In genomic region chr4:57202132-57202531, GRCm38 (mm10) we compare ENCODE assay signal across 14 mouse cellular contexts. TPM values are rescaled to one million over a fixed set of nuclear protein-coding genes. Genes with fewer than 3 reads are reported as not detected.
A peak's percentile ranks its signal among the peaks of the same experiment; 100 is the strongest.
DNase-seq lines count a peak whose midpoint lies in the region; ATAC-seq and TF ChIP-seq lines count a peak whose summit lies in the region.
"Had no signal": no experiment of that assay in that cellular context is flagged by ENCODE, and none has a peak within 500 bp of the region (broad histone marks: within the 10 kb centered on the region; RNA-seq: fewer than 3 reads in every experiment).

No protein-coding gene starts in this region.

- TF ChIP-seq CTCF in kidney, adult 2 months (conservative IDR thresholded peaks at IDR 0.05; ENCODE audit: insufficient read depth, insufficient read length, low read depth, low read length): no peak
- no peak for TF ChIP-seq CTCF in stomach, postnatal 0 days (IDR thresholded peaks at IDR 0.05; ENCODE audit: low read depth)

- TF ChIP-seq POLR2A in kidney, adult 2 months (IDR thresholded peaks at IDR 0.05; ENCODE audit: low read depth, low read length): no peak

- H3K27me3 ChIP-seq in kidney, embryonic 16.5 days (ENCODE audit: insufficient read depth, low read length): no peaks in the 10 kb centered on the region
- no peaks in the 10 kb centered on the region for H3K27me3 ChIP-seq in kidney, adult 2 months (replicated peaks; ENCODE audit: control insufficient read depth, insufficient read depth, low read length)
- no peaks in the 10 kb centered on the region for H3K27me3 ChIP-seq in limb, embryonic 10.5 days (ENCODE audit: low read depth, poor library complexity, severe bottlenecking)
- H3K27me3 ChIP-seq in stomach, postnatal 0 days (ENCODE audit: control insufficient read depth, insufficient read depth, low read length): no peaks in the 10 kb centered on the region
- no peaks in the 10 kb centered on the region for H3K27me3 ChIP-seq in forebrain, embryonic 12.5 days
- H3K27me3 ChIP-seq: limb, embryonic 12.5 days had no signal

- no peak for TF ChIP-seq EP300 in stomach, postnatal 0 days (optimal IDR thresholded peaks at IDR 0.05)

- H3K4me3 ChIP-seq in kidney, embryonic 16.5 days (ENCODE audit: low read length): no peak overlapping the region
- no peak overlapping the region for H3K4me3 ChIP-seq in kidney, adult 2 months (ENCODE audit: insufficient read depth, low read depth, low read length)
- no peak overlapping the region for H3K4me3 ChIP-seq in limb, embryonic 10.5 days
- no peak overlapping the region for H3K4me3 ChIP-seq in stomach, postnatal 0 days (ENCODE audit: low read depth, low read length)
- H3K4me3 ChIP-seq in forebrain, embryonic 12.5 days (replicated peaks): no peak overlapping the region
- H3K4me3 ChIP-seq: limb, embryonic 12.5 days; midbrain, embryonic 10.5 days; myocyte had no signal

- H3K27ac ChIP-seq in kidney, embryonic 16.5 days (ENCODE audit: low read length): no peak overlapping the region
- H3K27ac ChIP-seq in kidney, adult 2 months (ENCODE audit: insufficient read depth, low read depth, low read length): no peak overlapping the region
- no peak overlapping the region for H3K27ac ChIP-seq in limb, embryonic 10.5 days
- peak overlapping the region; percentile 67 for H3K27ac ChIP-seq in stomach, postnatal 0 days (replicated peaks)
- no peak overlapping the region for H3K27ac ChIP-seq in forebrain, embryonic 12.5 days
- H3K27ac ChIP-seq: limb, embryonic 12.5 days had no signal

- H3K4me2 ChIP-seq in kidney, embryonic 16.5 days (replicated peaks; ENCODE audit: low read depth, low read length): no peak overlapping the region
- H3K4me2 ChIP-seq in stomach, postnatal 0 days (replicated peaks; ENCODE audit: low read depth): no peak overlapping the region
- no peak overlapping the region for H3K4me2 ChIP-seq in forebrain, embryonic 12.5 days
- H3K4me2 ChIP-seq: limb, embryonic 12.5 days had no signal

- H3K36me3 ChIP-seq in kidney, embryonic 16.5 days (ENCODE audit: insufficient read depth, low read length): peaks cover 32% of the 10 kb centered on the region
- H3K36me3 ChIP-seq in kidney, adult 2 months (ENCODE audit: control insufficient read depth, insufficient read depth, low read length): peaks cover 2% of the 10 kb centered on the region; the same call in 1 of the 2 replicates
- H3K36me3 ChIP-seq in limb, embryonic 10.5 days: no peaks in the 10 kb centered on the region
- no peaks in the 10 kb centered on the region for H3K36me3 ChIP-seq in stomach, postnatal 0 days (ENCODE audit: control insufficient read depth, insufficient read depth, low read length)
- H3K36me3 ChIP-seq in forebrain, embryonic 12.5 days (replicated peaks): no peaks in the 10 kb centered on the region
- H3K36me3 ChIP-seq: limb, embryonic 12.5 days; midbrain, embryonic 10.5 days had no signal

- H3K9ac ChIP-seq in kidney, embryonic 16.5 days (replicated peaks; ENCODE audit: low read length): no peak overlapping the region
- no peak overlapping the region for H3K9ac ChIP-seq in stomach, postnatal 0 days (ENCODE audit: low read length)
- H3K9ac ChIP-seq in forebrain, embryonic 12.5 days: no peak overlapping the region
- H3K9ac ChIP-seq: limb, embryonic 12.5 days had no signal

- no peaks in the 10 kb centered on the region; the same call in 1 of the 2 replicates for H3K9me3 ChIP-seq in kidney, embryonic 16.5 days (ENCODE audit: low read length)
- H3K9me3 ChIP-seq in limb, embryonic 10.5 days (replicated peaks): no peaks in the 10 kb centered on the region
- no peaks in the 10 kb centered on the region for H3K9me3 ChIP-seq in stomach, postnatal 0 days (ENCODE audit: control insufficient read depth, low read length)
- H3K9me3 ChIP-seq in forebrain, embryonic 12.5 days: no peaks in the 10 kb centered on the region

- ATAC-seq in kidney, embryonic 16.5 days (ENCODE audit: low FRiP score, low TSS enrichment): peak; percentile 65
- ATAC-seq in stomach, postnatal 0 days (ENCODE audit: low FRiP score, low TSS enrichment): peak; percentile 45
- ATAC-seq in forebrain, embryonic 12.5 days (ENCODE audit: low FRiP score): no peak

- H3K4me1 ChIP-seq in kidney, embryonic 16.5 days (ENCODE audit: insufficient read depth, low read length): peaks cover 10% of the 10 kb centered on the region; the same call in 1 of the 2 replicates
- H3K4me1 ChIP-seq in kidney, adult 2 months (ENCODE audit: control insufficient read depth, insufficient read depth, low read length): no peaks in the 10 kb centered on the region
- H3K4me1 ChIP-seq in limb, embryonic 10.5 days: peaks cover 16% of the 10 kb centered on the region
- H3K4me1 ChIP-seq in stomach, postnatal 0 days (replicated peaks; ENCODE audit: control insufficient read depth, insufficient read depth): no peaks in the 10 kb centered on the region
- H3K4me1 ChIP-seq in forebrain, embryonic 12.5 days: 0 out of 2 replicates have a peak, but pooled peaks cover 4% of the 10 kb centered on the region

- WGBS in kidney, embryonic 16.5 days: 23% methylated on average over 7 of the region's 7 CpGs
- 55% methylated on average over 7 of the region's 7 CpGs for WGBS in kidney, adult 2 months
- WGBS in limb, embryonic 10.5 days: 36% methylated on average over 7 of the region's 7 CpGs
- WGBS in stomach, postnatal 0 days: 36% methylated on average over 7 of the region's 7 CpGs
- 64% methylated on average over 7 of the region's 7 CpGs for WGBS in forebrain, embryonic 12.5 days

- peak; percentile 20 for DNase-seq in gastrocnemius, adult 18-20 months (ENCODE audit: low spot score)
- DNase-seq in gastrocnemius, adult 8-10 months (ENCODE audit: low spot score in 2 of 2): no peak
- DNase-seq in kidney, adult 2 months: no peak
- peak; percentile 35 for DNase-seq in limb, embryonic 10.5 days (ENCODE audit: low spot score)
- DNase-seq in stomach, postnatal 0 days (ENCODE audit: low spot score): no peak
- no peak for DNase-seq in left cerebral cortex, adult 8-10 months (ENCODE audit: low spot score in 2 of 2)
- DNase-seq: cerebellum, adult 11-12 months; right cerebral cortex, postnatal 14 days; thymus, postnatal 25 days had no signal

RNA-seq across cellular contexts. Expression of gene Epb41l4b, which starts 58.9 kb away (rescaled TPM):
- total RNA-seq in gastrocnemius, adult 18-20 months (2021): 1 to 10 TPM; 3.7 to 4.2 TPM
- 1 to 10 TPM; 3.6 to 7.4 (median 5.8) TPM for total RNA-seq in gastrocnemius, adult 8-10 months (2022)
- polyA plus RNA-seq in kidney, embryonic 16.5 days (2015; fragmentation: Nextera tagmentation; extraction: Ambion mirVana): 2.0 and 2.5 TPM in 2 replicates
- 15.8 and 17.9 TPM in 2 replicates for polyA plus RNA-seq in kidney, adult 2 months (2012; rRNA removed)
- 1.1 and 1.6 TPM in 2 replicates for polyA plus RNA-seq in limb, embryonic 10.5 days (2016; fragmentation: Nextera tagmentation; extraction: Ambion mirVana)
- 23.0 and 23.5 TPM in 2 replicates for polyA plus RNA-seq in stomach, postnatal 0 days (2015; fragmentation: Nextera tagmentation; extraction: Ambion mirVana)
- 10 to 100 TPM; 30.5 to 45.1 (median 34.8) TPM for total RNA-seq in left cerebral cortex, adult 8-10 months (2022)
- 0.54 and 0.64 TPM in 2 replicates for polyA plus RNA-seq in forebrain, embryonic 12.5 days (2016; fragmentation: Nextera tagmentation; extraction: Ambion mirVana)

Comparison
In these comparisons a context has a peak if more than half of its experiments do, and no peak if none do; other contexts are left out.
1. DNase-seq: peak in gastrocnemius, adult 18-20 months (single experiment) and limb, embryonic 10.5 days (single experiment); none in gastrocnemius, adult 8-10 months (0 of 2), kidney, adult 2 months (single experiment), stomach, postnatal 0 days (single experiment) and left cerebral cortex, adult 8-10 months (0 of 2).